Mouse (Mus musculus) cortical plate, adult 2 months (tissue): ENCODE data around the gene Pi4k2b. TPM values are rescaled to one million over a fixed set of nuclear protein-coding genes. Genes with fewer than 3 reads are reported as not detected.

Experiments used
- H3K27ac ChIP-seq: fragments of 200-500 bp; 2 replicates; pipeline ENCODE4 v1.5.1; 2012; ENCODE audit warnings: low read length, control low read depth, inconsistent platforms; ENCODE audit not compliant: insufficient read depth
- H3K4me1 ChIP-seq: fragments of 200-500 bp; 2 replicates; pipeline ENCODE4 v1.6.1; 2011; ENCODE audit warnings: low read length; ENCODE audit not compliant: control insufficient read depth, insufficient read depth
- H3K4me3 ChIP-seq: fragments of 200-500 bp; 2 replicates; pipeline ENCODE4 v1.5.1; 2011; ENCODE audit warnings: mild to moderate bottlenecking, low read length, control low read depth; ENCODE audit not compliant: insufficient read depth
- CTCF ChIP-seq: fragments of 200-500 bp; IDR thresholded peaks from 2 replicates; pipeline ENCODE4 v1.5.1; 2011; ENCODE audit warnings: mild to moderate bottlenecking, control low read depth, low read length; ENCODE audit not compliant: insufficient read depth; ENCODE audit errors: extremely low read depth
- POLR2A ChIP-seq: fragments of 200-500 bp; IDR thresholded peaks from 2 replicates; pipeline ENCODE4 v1.6.1; 2011; ENCODE audit warnings: mild to moderate bottlenecking, low read length, control low read depth; ENCODE audit not compliant: insufficient read depth; ENCODE audit errors: extremely low read depth
- polyA plus RNA-seq: library from polyadenylated mRNA; depleted of rRNA; stranded (reverse); fragments of >200 nt; gene quantifications from 2 replicates; pipeline ENCODE4 v1.2.3, GENCODE M21; 2012

Gene Pi4k2b
- polyA plus RNA-seq, 1 experiment: 2.5 TPM

- TF ChIP-seq POLR2A (peak; percentile 38; the same call in 1 of the 2 replicates), CTCF (peak; percentile 54)
- peak overlapping the region; percentile 83 for H3K27ac ChIP-seq
- peak overlapping the region; percentile 95 for H3K4me3 ChIP-seq
- H3K4me1 ChIP-seq: no peaks in the 10 kb centered on the region
Measured at GRCm38 (mm10) chr5:52782523-52783250, 41.3 kb downstream of the Pi4k2b start.

GRCm38 (mm10) chr5:52783251-52783620 lies 41.9 kb downstream of the Pi4k2b start:
- TF ChIP-seq POLR2A: no peak
- TF ChIP-seq CTCF: no peak
- Histone ChIP-seq H3K4me3 (peak overlapping the region; percentile 95), H3K4me1 (no peaks in the 10 kb centered on the region), H3K27ac (peak overlapping the region; percentile 83)

- Histone ChIP-seq H3K27ac (no peak overlapping the region), H3K4me1 (no peaks in the 10 kb centered on the region), H3K4me3 (no peak overlapping the region)
Measured at GRCm38 (mm10) chr5:52783957-52784356, 42.6 kb downstream of the Pi4k2b start.

GRCm38 (mm10) chr5:52786556-52787322 lies 45.4 kb downstream of the Pi4k2b start:
- TF ChIP-seq CTCF (no peak), POLR2A (no peak)
- Histone ChIP-seq H3K4me3 (no peak overlapping the region), H3K4me1 (no peaks in the 10 kb centered on the region), H3K27ac (no peak overlapping the region)

More at GRCm38 (mm10) chr5:52783957-52784356, 42.6 kb downstream of the Pi4k2b start:
- TF ChIP-seq POLR2A (no peak), CTCF (no peak)

GRCm38 (mm10) chr5:52793230-52793629 lies 51.9 kb downstream of the Pi4k2b start:
- TF ChIP-seq POLR2A (no peak), CTCF (no peak)
- H3K27ac ChIP-seq: no peak overlapping the region

GRCm38 (mm10) chr5:52794109-52794508 lies 52.7 kb downstream of the Pi4k2b start:
- Histone ChIP-seq H3K4me1 (no peaks in the 10 kb centered on the region), H3K27ac (no peak overlapping the region), H3K4me3 (no peak overlapping the region)
- TF ChIP-seq POLR2A (no peak), CTCF (no peak)

More at GRCm38 (mm10) chr5:52793230-52793629, 51.9 kb downstream of the Pi4k2b start:
- H3K4me3 ChIP-seq: no peak overlapping the region
- H3K4me1 ChIP-seq: no peaks in the 10 kb centered on the region

GRCm38 (mm10) chr5:52799274-52799985 lies 58.1 kb downstream of the Pi4k2b start:
- TF ChIP-seq POLR2A: no peak
- TF ChIP-seq CTCF: no peak
- H3K4me3 ChIP-seq: no peak overlapping the region
- H3K27ac ChIP-seq: no peak overlapping the region
- no peaks in the 10 kb centered on the region for H3K4me1 ChIP-seq

GRCm38 (mm10) chr5:52805801-52806200 lies 64.4 kb downstream of the Pi4k2b start:
- no peaks in the 10 kb centered on the region for H3K4me1 ChIP-seq
- H3K27ac ChIP-seq: no peak overlapping the region
- no peak overlapping the region for H3K4me3 ChIP-seq
- TF ChIP-seq POLR2A: no peak
- no peak for TF ChIP-seq CTCF

GRCm38 (mm10) chr5:52806349-52806748 lies 65.0 kb downstream of the Pi4k2b start:
- H3K4me3 ChIP-seq: no peak overlapping the region
- H3K27ac ChIP-seq: no peak overlapping the region
- no peak for TF ChIP-seq CTCF
- no peak for TF ChIP-seq POLR2A
- H3K4me1 ChIP-seq: no peaks in the 10 kb centered on the region
